Mouse (Mus musculus): Measurements from ENCODE around the gene Mul1.
A peak's percentile ranks its signal among the peaks of the same experiment; 100 is the strongest.

Gene Mul1

GRCm38 (mm10) chr4:138440062-138440461, 5.6 kb downstream of the Mul1 start:
- no peak for DNase-seq (ENCODE audit: low spot score in 2 of 2)

DNA sequence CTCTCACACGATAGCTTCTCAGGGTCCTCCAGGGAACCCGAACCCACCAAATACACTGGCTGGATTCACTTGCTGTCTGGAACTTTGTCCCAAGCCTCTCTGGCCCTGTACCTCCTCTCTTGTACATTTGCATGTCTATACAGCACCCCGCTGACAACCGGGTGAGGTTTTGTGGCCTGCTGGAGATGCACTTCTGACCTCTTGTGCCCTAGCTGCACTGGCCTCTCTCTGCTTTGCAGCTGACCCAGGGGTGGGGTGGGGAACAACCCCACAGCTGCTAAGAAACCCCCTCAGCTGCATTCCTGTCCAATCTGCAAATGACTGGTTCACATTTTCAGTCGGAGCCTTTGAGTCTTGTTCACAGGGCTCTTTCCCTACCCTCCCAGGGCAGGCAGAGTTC, 10.5 kb downstream of the Mul1 start:
- no peak for DNase-seq (ENCODE audit: low spot score in 2 of 2)

- no peak for DNase-seq (ENCODE audit: low spot score in 2 of 2)
Observed at GRCm38 (mm10) chr4:138446981-138447380, 12.5 kb downstream of the Mul1 start.

DNA sequence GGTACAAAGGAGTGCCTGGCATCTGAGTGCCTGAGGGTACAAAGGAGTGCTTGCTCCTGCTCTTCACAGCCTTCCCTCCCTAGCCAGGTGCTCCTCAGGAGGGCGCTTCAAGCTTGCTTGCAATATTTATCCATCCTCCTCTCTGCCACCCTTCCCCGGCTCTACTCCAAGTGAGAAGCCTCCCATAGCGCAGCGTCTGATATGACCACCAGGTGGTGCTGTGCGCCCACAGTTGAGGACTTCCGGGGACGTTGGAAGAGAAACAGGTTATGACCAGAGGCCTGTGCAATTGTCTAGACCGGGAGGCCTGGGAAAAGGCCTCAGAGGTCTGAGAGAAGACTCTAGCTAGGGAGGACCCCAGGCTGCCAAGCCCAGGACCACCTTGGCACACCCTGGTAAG, 12.9 kb downstream of the Mul1 start:
- DNase-seq (ENCODE audit: low spot score in 2 of 2) = peak; percentile 95 to 98

DNA sequence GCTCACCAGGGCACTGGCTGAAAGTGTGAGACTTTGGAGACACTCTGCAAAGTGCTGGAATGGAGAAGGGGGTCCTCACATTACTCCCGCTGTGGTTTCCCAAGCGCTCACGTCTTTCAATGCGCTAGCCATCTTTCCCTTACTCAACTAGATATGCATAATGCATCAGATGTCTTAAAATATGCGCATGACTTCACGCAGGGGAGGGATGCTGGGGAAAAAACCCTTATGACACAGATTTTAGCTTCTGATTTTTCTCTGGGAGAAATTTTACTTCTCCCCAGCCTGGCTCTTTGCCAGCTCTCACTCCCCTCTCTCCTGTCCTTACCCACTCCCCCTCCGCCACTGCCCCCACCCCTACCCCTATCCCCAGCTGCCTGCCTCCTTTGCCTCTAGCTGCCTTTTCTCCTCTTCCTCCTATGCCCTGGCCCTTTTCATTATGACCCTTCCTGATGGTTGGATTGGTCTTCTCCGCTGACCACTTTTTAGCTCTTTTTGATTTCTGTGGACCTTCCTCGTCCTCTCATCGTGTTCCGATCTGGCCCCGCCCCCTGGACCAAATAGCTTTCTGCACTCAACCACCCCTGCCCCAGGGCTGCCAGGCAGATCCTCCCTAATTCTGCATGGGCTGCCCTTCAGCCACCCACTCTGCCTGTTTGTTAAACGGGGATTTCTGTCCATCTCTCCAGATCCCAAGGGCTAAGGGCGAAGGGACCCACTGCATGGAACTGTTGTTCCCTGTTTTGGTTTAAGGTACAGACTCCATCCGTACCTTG, 13.5 kb downstream of the Mul1 start:
- peak in 1 of 2 experiments; percentile 57 for DNase-seq (ENCODE audit: low spot score in 2 of 2)

GRCm38 (mm10) chr4:138448872-138449615, 14.6 kb downstream of the Mul1 start:
- DNase-seq (ENCODE audit: low spot score in 2 of 2) = no peak

GRCm38 (mm10) chr4:138449636-138450314, 15.3 kb downstream of the Mul1 start:
- no peak for DNase-seq (ENCODE audit: low spot score in 2 of 2)

- DNase-seq (ENCODE audit: low spot score in 2 of 2) = no peak
Observed at GRCm38 (mm10) chr4:138452306-138453096, 18.0 kb downstream of the Mul1 start.

DNA sequence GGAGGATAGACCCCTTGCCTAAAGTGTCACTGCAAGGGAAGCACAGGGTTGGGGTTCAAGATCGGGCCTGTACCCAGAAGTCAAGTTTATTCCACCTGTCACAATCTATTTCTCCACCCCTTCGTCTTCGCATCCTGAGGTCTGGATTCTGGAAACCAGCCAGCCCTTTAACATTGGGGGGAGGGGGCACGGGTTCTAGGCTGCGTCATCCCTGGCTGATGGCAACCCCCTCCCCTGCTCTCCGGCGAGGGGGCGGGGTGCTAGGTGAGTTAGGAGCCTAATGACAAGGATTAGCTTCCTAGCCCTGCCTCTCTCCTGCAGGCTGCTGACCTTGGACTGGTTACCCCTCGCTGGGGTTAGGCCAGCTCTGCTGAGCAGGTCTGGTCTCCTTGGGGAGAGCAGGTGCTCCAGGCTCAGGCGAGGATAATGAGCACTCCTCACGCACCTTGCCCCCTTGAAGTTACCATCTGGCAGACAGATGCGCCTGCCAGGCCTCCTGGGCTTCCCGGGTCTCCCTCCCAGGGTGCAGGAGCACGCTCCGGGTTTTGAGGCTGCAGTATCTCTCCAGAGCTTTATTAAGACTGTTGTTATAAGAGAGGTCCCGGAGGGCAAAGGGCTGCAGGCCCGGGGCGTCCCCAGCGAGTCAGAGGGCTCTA, 18.8 kb downstream of the Mul1 start:
- DNase-seq (ENCODE audit: low spot score in 2 of 2) = peak in 1 of 2 experiments; percentile 20

DNA sequence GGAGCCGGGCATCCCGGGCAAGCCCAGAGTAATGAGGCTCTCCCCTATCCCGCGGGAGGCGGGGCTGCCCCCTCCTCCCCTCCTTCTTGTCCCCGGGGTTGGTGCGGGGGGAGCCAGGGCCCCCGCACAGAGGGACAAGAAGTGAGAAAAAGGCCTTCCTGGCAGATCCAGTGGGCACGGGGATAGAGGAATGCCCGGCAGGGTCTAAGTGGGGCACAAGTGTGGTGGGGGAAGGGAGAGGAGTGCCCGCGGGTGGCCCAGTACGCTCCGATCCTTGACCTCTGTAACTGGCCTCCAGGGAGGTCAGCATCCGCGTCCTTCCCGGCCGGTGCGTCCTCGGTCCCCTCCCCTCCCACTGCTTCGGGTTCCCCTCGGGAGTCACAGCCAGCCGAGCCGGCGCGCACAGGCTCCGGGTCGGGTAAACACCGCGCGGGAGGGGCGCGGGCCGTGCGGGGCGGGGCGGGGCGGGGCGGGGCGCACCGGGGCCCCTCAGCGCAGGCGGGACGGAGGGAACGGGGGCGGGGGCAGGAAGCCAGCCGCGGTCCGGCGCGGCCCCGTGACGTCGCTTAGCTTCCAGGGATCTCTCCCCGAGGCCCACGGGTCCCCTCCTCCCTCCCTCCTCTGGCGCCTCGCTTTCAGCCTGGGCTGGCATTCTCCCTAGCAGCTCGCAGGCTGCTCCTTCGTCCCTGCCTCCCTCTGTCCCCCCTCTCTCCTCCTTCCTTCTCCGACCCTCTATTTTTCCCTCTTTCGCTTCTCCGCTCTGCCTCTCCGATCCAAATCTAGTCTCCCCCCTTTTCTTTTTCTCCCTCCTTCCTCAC, 19.5 kb downstream of the Mul1 start, which contains the start of gene Camk2n1:
Camk2n1 (plus strand) TSS at position 562 of the 818 bp plus-strand sequence.
- peak; percentile 82 for DNase-seq (ENCODE audit: low spot score in 2 of 2)

DNA sequence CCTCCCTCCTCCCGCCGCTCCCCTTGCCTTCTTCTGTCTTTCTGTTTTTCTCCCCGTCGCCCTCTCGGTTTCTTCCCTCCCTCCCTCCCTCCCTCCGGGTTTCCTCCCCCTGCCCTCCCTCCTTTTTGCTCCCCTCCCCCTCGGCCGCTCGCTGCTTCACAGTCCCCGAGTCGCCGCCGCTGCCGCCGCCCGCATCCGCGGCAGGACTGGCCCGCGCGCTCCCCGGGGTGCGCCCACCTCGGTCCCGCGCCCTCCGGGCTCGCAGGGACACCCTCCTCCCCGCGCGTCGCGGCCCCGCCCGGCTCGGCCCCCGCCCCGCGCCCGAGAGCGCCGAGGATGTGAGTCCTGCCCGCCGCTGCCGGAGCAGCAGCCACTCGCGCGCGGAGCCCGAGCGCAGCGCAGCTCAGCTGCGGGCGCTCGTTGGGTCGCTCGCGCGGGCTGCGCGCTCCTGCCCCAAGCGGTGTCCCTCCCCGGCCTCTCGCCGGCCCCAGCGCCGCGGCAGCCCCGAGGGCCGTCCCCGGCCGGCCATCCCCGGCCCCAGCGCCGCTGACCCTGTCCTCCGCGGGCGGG, 20.2 kb downstream of the Mul1 start:
- peak; percentile 72 to 78 for DNase-seq (ENCODE audit: low spot score in 2 of 2)

- peak in 1 of 2 experiments; percentile 39 for DNase-seq (ENCODE audit: low spot score in 2 of 2)
Observed at GRCm38 (mm10) chr4:138455141-138455955, 20.9 kb downstream of the Mul1 start.

- no peak for DNase-seq (ENCODE audit: low spot score in 2 of 2)
Observed at GRCm38 (mm10) chr4:138455956-138456341, 21.5 kb downstream of the Mul1 start.

DNA sequence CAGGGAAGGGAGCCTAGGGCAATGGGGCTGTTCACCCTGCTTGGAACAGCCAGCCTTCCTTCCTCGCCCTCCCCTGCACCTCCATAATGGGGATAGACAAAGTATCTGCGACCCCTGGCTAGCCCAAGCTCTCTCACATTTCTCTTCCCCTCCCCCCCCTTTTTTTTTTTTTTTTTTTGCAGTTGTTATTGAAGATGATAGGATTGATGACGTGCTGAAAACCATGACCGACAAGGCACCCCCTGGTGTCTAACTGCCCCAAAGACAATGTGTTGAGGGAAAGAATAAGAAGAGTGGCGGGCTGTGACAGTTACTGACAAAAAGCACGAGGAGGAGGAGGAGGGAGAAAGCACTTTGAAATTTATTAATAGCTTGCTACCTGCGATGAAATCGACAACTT, 22.1 kb downstream of the Mul1 start:
- DNase-seq (ENCODE audit: low spot score in 2 of 2) = no peak

DNA sequence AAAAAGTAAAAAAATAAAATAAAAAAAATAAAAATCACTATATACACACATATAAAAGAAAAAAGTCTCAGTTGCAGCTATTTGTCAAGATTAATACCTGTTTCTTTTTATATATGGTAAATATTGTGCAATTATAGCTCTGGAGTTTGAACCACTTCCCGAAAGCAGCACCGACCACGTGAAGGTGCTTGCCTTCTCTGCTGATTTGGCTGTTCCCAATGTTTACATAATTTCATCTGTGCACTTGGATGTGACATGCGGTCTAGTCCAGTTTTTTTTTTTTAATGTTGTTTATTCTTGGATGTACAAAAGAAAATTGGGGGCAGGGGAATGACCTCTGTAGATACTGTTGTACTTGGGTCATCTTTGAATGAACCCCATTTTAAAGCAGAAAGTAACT, 22.6 kb downstream of the Mul1 start:
- DNase-seq (ENCODE audit: low spot score in 2 of 2) = no peak

DNA sequence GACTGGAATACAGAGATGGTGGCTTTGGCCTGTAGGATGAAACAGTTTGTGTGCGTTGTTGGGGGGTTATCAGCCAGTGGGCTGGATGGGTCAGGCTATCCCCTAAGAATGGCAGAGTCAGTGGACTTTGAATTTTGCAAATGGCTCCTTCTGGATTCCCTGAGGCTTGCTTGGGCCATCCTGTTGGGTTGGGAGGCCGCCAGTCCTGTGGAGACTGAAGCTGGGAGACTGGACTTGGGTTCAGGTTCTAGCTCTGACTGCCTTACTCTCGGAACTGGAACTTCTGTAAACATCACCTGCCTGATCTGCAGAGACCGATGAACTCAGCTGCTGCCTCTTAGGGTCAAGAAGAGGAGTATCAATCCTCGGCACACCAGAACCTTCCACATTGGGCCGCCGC, 23.7 kb downstream of the Mul1 start:
- DNase-seq (ENCODE audit: low spot score in 2 of 2) = peak in 1 of 2 experiments; percentile 26

DNA sequence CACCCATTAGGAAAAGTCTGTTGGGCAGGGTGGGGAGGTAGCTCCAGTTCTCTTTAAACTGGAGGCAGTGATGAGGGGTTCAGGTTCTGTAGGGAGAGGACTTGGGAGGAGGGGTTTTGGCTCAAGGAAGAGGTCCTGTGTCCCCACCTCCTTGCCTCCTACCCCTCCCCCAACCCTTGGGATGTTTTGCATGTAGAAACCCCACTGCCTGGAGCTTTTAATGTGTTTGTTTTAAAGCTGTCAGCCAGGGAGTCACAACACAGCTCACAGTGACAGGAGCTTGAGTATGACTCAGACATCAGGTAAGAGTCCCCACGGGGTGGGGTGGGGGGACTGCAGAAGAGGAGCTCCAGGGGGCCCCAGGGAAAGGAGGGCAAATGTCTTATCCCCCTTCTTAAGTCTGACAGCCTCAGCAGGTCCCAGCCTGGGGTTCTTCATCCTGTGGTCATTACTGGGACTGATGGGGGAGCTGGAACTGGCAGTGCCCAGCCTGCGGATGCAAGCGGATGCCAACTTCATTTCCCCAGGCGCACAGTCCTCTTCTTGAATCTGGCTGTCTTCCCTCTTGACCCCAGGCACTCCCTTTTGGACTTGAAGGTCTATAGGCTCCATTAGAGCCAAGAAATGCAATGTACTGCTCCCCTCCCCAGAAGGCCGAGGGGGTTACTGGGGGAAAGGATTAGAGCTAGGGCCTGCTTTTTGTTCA, 24.4 kb downstream of the Mul1 start:
- DNase-seq (ENCODE audit: low spot score in 2 of 2) = peak in 1 of 2 experiments; percentile 37

DNA sequence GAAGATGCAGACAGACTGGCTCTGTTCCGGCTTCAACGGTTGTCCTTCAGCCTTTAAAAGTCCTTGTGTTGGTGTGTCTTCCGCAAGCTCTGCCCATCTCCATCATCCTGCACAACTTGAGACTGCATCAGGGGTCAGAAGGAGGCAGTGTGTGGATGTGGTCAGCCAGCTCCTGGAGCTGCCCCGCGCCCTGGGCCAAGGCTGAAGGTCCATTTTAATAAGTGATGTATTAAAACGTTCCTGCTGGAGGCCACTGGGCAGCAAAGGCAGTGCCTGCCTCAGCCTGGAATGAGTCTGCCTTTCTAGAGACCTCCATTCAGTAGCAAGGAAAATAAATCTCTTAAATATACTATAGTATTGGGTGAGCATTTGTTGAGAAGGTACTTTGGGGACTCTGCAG, 25.3 kb downstream of the Mul1 start:
- no peak for DNase-seq (ENCODE audit: low spot score in 2 of 2)

Measured in right cerebral cortex, adult 2 months (tissue).